Mouse (Mus musculus): ENCODE results near the gene Olfr790. TPM values are rescaled to one million over a fixed set of nuclear protein-coding genes. Genes with fewer than 3 reads are reported as not detected.

Gene Olfr790
- polyA plus RNA-seq (2014; fragmentation: Nextera tagmentation; extraction: Ambion mirVana): not detected in 2 replicates

DNA sequence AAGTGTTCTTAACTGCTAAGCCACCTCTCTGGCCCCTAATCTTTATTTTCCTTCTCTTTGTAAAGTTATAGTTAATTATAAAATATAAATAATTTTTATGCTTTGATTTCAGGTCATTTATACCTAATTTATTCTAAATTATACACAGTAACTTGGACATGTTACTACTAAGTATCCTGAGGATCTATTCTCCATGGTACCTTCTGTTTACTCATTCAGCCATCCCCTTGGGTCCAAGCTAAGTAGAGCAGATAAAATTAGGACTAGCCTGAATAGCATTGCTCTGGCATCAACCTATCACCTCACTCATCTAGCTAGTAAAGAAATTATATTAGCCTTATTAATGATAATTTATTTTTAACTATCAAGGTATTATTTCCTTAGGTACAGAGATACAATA is at the start of gene Olfr790:
Olfr790 (plus strand) TSS at position 301 of the 400 bp plus-strand sequence.
- no peaks in the 10 kb centered on the region for H3K9me3 ChIP-seq (replicated peaks; ENCODE audit: control insufficient read depth, low read length)
- H3K9ac ChIP-seq (ENCODE audit: low read depth, low read length): no peak within 1 kb of the TSS
- no peak within 1 kb of the TSS for H3K27ac ChIP-seq (ENCODE audit: low read depth, low read length)
- H3K4me1 ChIP-seq (ENCODE audit: control insufficient read depth, insufficient read depth, low read length): no peaks in the 10 kb centered on the region
- H3K27me3 ChIP-seq (ENCODE audit: control insufficient read depth, insufficient read depth, low read length): no peaks in the 10 kb centered on the region
- H3K36me3 ChIP-seq (ENCODE audit: control insufficient read depth, insufficient read depth, low read length): no peaks in the 10 kb centered on the region
- H3K4me2 ChIP-seq: no peak within 1 kb of the TSS
- H3K4me3 ChIP-seq (ENCODE audit: low read depth, low read length): no peak within 1 kb of the TSS
- no peak for ATAC-seq (replicated peaks; ENCODE audit: insufficient number of reproducible peaks, low FRiP score, low TSS enrichment)

DNA sequence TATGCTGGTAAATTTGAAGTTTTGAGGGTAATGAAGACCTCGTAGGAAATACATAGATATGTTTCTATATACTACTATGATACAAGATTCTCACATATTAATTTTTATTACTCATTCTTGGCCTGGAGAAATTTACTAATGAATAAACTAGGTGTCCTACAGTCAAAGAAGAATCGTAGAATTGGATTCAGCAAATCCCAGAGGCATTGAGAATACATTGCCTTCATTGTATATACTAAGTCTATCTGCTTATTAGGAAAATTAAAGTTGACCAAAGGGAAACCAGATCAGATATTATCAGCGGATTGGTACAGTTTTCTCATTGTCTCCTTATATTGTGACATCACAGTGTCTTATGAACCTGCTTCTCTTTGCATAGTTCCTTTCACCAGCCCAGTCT is 36.7 kb upstream of the Olfr790 start, which contains the start of gene Olfr787:
Olfr787 (plus strand) TSS at position 301 of the 400 bp plus-strand sequence.
- Histone ChIP-seq H3K4me2 (no peak within 1 kb of the TSS), H3K27me3 (ENCODE audit: control insufficient read depth, insufficient read depth, low read length) (no peaks in the 10 kb centered on the region), H3K4me3 (ENCODE audit: low read depth, low read length) (no peak within 1 kb of the TSS), H3K27ac (ENCODE audit: low read depth, low read length) (no peak within 1 kb of the TSS), H3K9me3 (replicated peaks; ENCODE audit: control insufficient read depth, low read length) (no peaks in the 10 kb centered on the region), H3K36me3 (ENCODE audit: control insufficient read depth, insufficient read depth, low read length) (no peaks in the 10 kb centered on the region), H3K4me1 (ENCODE audit: control insufficient read depth, insufficient read depth, low read length) (no peaks in the 10 kb centered on the region), H3K9ac (ENCODE audit: low read depth, low read length) (no peak within 1 kb of the TSS)
- no peak for ATAC-seq (replicated peaks; ENCODE audit: insufficient number of reproducible peaks, low FRiP score, low TSS enrichment)
- WGBS (ENCODE audit: insufficient replicate concordance): 69% methylated on average over 3 of the region's 3 CpGs

DNA sequence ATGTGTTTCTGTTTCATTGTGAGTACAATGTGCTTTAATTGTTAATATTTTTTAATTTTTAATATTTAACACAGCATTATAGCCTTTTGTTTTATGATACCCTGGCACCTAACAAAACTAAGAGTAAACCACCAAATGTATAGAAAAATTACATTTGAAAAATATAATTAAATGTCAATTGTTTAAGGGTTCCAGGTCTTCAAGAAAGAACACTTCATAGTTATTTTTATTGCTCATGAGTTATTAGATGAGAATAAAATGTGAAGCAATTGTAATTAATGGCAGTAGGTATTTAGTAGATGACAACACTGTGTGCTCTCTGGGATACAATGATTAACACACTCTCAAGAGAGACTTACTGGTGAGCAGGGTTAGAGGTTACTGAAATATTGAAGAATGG is 27.6 kb upstream of the Olfr790 start, which contains the start of gene Olfr788:
Olfr788 (plus strand) TSS at position 301 of the 400 bp plus-strand sequence.
- no peaks in the 10 kb centered on the region for H3K27me3 ChIP-seq (ENCODE audit: control insufficient read depth, insufficient read depth, low read length)
- H3K27ac ChIP-seq (ENCODE audit: low read depth, low read length): no peak within 1 kb of the TSS
- no peak for ATAC-seq (replicated peaks; ENCODE audit: insufficient number of reproducible peaks, low FRiP score, low TSS enrichment)
- no peak within 1 kb of the TSS for H3K4me3 ChIP-seq (ENCODE audit: low read depth, low read length)
- H3K9ac ChIP-seq (ENCODE audit: low read depth, low read length): no peak within 1 kb of the TSS
- no peaks in the 10 kb centered on the region for H3K4me1 ChIP-seq (ENCODE audit: control insufficient read depth, insufficient read depth, low read length)
- no peak within 1 kb of the TSS for H3K4me2 ChIP-seq
- no peaks in the 10 kb centered on the region for H3K36me3 ChIP-seq (ENCODE audit: control insufficient read depth, insufficient read depth, low read length)
- no peaks in the 10 kb centered on the region for H3K9me3 ChIP-seq (replicated peaks; ENCODE audit: control insufficient read depth, low read length)

DNA sequence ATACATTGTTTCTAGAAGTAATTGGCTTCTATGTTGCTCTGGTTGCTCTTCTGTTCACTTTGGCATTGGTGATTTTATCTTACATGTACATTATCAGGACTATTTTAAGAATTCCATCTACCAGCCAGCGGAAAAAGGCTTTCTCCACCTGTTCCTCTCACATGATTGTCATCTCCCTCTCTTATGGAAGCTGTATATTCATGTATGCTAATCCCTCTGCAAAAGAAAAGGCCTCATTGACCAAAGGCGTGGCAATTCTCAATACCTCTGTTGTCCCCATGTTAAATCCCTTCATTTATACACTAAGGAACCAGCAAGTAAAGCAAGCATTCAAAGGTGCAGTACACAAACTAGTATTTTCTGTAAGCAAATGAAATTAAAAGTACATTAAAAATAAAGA is 25.0 kb upstream of the Olfr790 start:
- Histone ChIP-seq H3K4me1 (ENCODE audit: control insufficient read depth, insufficient read depth, low read length) (no peaks in the 10 kb centered on the region), H3K4me2 (no peak overlapping the region), H3K36me3 (ENCODE audit: control insufficient read depth, insufficient read depth, low read length) (no peaks in the 10 kb centered on the region), H3K4me3 (ENCODE audit: low read depth, low read length) (no peak overlapping the region), H3K27ac (ENCODE audit: low read depth, low read length) (no peak overlapping the region), H3K27me3 (ENCODE audit: control insufficient read depth, insufficient read depth, low read length) (no peaks in the 10 kb centered on the region), H3K9me3 (replicated peaks; ENCODE audit: control insufficient read depth, low read length) (no peaks in the 10 kb centered on the region), H3K9ac (ENCODE audit: low read depth, low read length) (no peak overlapping the region)
- no peak for ATAC-seq (replicated peaks; ENCODE audit: insufficient number of reproducible peaks, low FRiP score, low TSS enrichment)
- 54% methylated on average over 2 of the region's 2 CpGs for WGBS (ENCODE audit: insufficient replicate concordance)

DNA sequence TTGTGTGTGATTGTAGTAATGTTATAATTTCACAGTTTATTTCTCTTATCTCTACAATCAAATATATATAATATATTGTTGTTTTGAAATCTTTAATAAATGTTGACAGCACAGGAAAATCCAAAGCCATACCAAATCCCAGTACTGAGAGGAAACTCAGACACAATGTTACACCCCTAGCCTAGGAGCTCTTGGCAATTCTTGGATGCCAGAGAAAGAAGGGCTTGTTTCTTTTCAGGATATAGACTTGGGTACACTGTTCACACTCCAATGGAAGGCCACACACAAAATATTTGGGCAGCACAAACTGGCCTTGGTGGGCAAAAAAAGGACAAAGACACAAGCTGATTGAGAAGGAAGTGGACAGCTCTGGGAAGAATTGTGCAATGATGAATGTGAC is 24.6 kb upstream of the Olfr790 start:
- Histone ChIP-seq H3K9me3 (replicated peaks; ENCODE audit: control insufficient read depth, low read length) (no peaks in the 10 kb centered on the region), H3K4me2 (no peak overlapping the region), H3K27ac (ENCODE audit: low read depth, low read length) (no peak overlapping the region), H3K4me3 (ENCODE audit: low read depth, low read length) (no peak overlapping the region), H3K36me3 (ENCODE audit: control insufficient read depth, insufficient read depth, low read length) (no peaks in the 10 kb centered on the region), H3K27me3 (ENCODE audit: control insufficient read depth, insufficient read depth, low read length) (no peaks in the 10 kb centered on the region), H3K4me1 (ENCODE audit: control insufficient read depth, insufficient read depth, low read length) (no peaks in the 10 kb centered on the region), H3K9ac (ENCODE audit: low read depth, low read length) (no peak overlapping the region)
- no peak for ATAC-seq (replicated peaks; ENCODE audit: insufficient number of reproducible peaks, low FRiP score, low TSS enrichment)

DNA sequence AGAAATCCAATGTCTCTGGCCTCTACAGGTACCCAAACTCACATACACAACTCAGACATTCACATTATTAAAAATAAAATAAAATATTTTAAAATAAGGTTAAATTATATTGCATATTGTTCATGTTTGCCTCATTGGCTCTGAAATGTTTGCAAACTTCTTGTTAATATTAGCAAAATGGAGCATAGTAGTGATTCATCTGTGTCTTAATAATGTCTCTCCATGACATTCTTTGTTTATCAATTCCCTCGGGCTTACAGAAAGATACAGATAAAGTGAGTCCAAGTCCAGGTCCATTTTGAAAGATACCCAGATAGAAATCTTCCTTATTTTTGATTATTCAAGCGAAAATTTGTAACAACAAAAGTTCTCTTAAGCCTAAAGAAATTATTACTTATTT is 13.8 kb upstream of the Olfr790 start, which contains the start of gene Olfr789:
Olfr789 (plus strand) TSS at position 301 of the 400 bp plus-strand sequence.
- Histone ChIP-seq H3K4me2 (no peak within 1 kb of the TSS), H3K27me3 (ENCODE audit: control insufficient read depth, insufficient read depth, low read length) (no peaks in the 10 kb centered on the region), H3K36me3 (ENCODE audit: control insufficient read depth, insufficient read depth, low read length) (no peaks in the 10 kb centered on the region), H3K4me1 (ENCODE audit: control insufficient read depth, insufficient read depth, low read length) (no peaks in the 10 kb centered on the region), H3K27ac (ENCODE audit: low read depth, low read length) (no peak within 1 kb of the TSS), H3K9ac (ENCODE audit: low read depth, low read length) (no peak within 1 kb of the TSS), H3K4me3 (ENCODE audit: low read depth, low read length) (no peak within 1 kb of the TSS), H3K9me3 (replicated peaks; ENCODE audit: control insufficient read depth, low read length) (no peaks in the 10 kb centered on the region)
- ATAC-seq (replicated peaks; ENCODE audit: insufficient number of reproducible peaks, low FRiP score, low TSS enrichment): no peak
- WGBS (ENCODE audit: insufficient replicate concordance): 48% methylated on average over 2 of the region's 2 CpGs

DNA sequence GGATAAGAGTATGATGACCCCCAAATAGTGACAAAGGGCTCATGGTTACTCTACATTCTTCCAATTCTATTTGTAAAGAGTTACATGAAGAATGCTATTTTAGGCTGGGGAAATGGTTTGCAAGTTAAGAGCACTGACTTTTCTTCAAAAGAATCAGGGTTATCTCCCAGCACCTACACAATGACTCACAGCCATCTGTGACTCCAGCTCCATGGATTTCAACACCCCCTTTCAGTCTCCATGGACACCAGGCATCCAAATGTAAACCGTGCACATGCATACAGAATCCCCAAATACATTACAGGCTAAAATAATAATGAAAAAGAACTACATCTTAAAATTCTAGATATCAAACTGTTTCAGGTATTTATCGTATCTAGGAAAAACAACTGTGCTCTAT is 8.2 kb upstream of the Olfr790 start:
- ATAC-seq (replicated peaks; ENCODE audit: insufficient number of reproducible peaks, low FRiP score, low TSS enrichment): no peak
- WGBS (ENCODE audit: insufficient replicate concordance): 66% methylated on average over 2 of the region's 2 CpGs

DNA sequence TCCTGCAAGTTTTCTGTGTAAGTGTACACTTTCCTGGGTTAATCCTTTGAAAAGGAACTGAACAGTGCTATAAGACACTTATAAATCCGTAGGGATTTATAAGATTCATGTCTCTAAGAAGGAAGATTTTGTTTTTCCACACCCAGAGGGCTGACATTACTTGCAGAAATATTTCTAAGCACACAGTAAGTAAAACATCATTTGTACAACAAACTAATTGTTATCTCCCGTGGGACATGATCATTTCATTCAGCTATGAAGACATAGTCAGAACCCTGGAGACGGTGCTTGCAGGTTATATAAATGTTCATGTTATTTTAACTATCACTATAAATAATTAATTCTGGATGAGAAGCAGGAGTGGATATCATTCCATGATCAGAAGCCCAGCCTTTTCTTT is 23.2 kb downstream of the Olfr790 start, which contains the start of gene Olfr791:
Olfr791 (plus strand) TSS at position 301 of the 400 bp plus-strand sequence.
- 58% methylated on average over 3 of the region's 3 CpGs for WGBS (ENCODE audit: insufficient replicate concordance)
- Histone ChIP-seq H3K9me3 (replicated peaks; ENCODE audit: control insufficient read depth, low read length) (no peaks in the 10 kb centered on the region), H3K9ac (ENCODE audit: low read depth, low read length) (no peak within 1 kb of the TSS), H3K4me1 (ENCODE audit: control insufficient read depth, insufficient read depth, low read length) (no peaks in the 10 kb centered on the region), H3K36me3 (ENCODE audit: control insufficient read depth, insufficient read depth, low read length) (no peaks in the 10 kb centered on the region), H3K4me3 (ENCODE audit: low read depth, low read length) (no peak within 1 kb of the TSS), H3K4me2 (no peak within 1 kb of the TSS), H3K27ac (ENCODE audit: low read depth, low read length) (no peak within 1 kb of the TSS), H3K27me3 (ENCODE audit: control insufficient read depth, insufficient read depth, low read length) (no peaks in the 10 kb centered on the region)
- no peak for ATAC-seq (replicated peaks; ENCODE audit: insufficient number of reproducible peaks, low FRiP score, low TSS enrichment)

More for the DNA sequence above, 8.2 kb upstream of the Olfr790 start:
- Histone ChIP-seq H3K4me1 (ENCODE audit: control insufficient read depth, insufficient read depth, low read length) (no peaks in the 10 kb centered on the region), H3K4me3 (ENCODE audit: low read depth, low read length) (no peak overlapping the region), H3K27me3 (ENCODE audit: control insufficient read depth, insufficient read depth, low read length) (no peaks in the 10 kb centered on the region), H3K27ac (ENCODE audit: low read depth, low read length) (no peak overlapping the region), H3K4me2 (no peak overlapping the region), H3K9me3 (replicated peaks; ENCODE audit: control insufficient read depth, low read length) (no peaks in the 10 kb centered on the region), H3K36me3 (ENCODE audit: control insufficient read depth, insufficient read depth, low read length) (no peaks in the 10 kb centered on the region), H3K9ac (ENCODE audit: low read depth, low read length) (no peak overlapping the region)

DNA sequence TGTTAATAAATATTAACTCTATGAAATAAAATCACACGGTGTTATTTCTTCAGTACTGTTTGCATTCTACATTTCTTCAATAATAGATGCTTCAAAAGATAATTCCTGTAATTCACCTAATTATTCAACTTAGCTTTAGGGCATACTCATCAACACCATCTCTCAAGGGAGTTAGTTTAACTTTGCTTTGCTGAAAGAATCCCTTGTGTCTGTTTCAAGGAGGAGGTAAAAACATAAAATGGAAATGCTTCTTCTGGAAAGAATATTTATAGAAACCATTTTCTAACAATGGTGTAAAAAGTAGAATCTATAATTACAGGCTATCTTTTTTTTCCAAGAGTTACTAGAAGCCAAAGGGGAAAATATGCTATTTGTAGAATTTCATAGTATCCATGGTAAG is 40.6 kb downstream of the Olfr790 start, which contains the start of gene Olfr792:
Olfr792 (plus strand) TSS at position 301 of the 400 bp plus-strand sequence.
- 0 out of 2 replicates have a peak, but pooled peaks cover 2% of the 10 kb centered on the region for H3K9me3 ChIP-seq (replicated peaks; ENCODE audit: control insufficient read depth, low read length)
- no peak within 1 kb of the TSS for H3K9ac ChIP-seq (ENCODE audit: low read depth, low read length)
- H3K27me3 ChIP-seq (ENCODE audit: control insufficient read depth, insufficient read depth, low read length): no peaks in the 10 kb centered on the region
- no peaks in the 10 kb centered on the region for H3K36me3 ChIP-seq (ENCODE audit: control insufficient read depth, insufficient read depth, low read length)
- H3K4me2 ChIP-seq: no peak within 1 kb of the TSS
- H3K4me3 ChIP-seq (ENCODE audit: low read depth, low read length): no peak within 1 kb of the TSS
- no peak within 1 kb of the TSS for H3K27ac ChIP-seq (ENCODE audit: low read depth, low read length)
- no peaks in the 10 kb centered on the region for H3K4me1 ChIP-seq (ENCODE audit: control insufficient read depth, insufficient read depth, low read length)
- 75% methylated on average over 1 of the region's 1 CpGs for WGBS (ENCODE audit: insufficient replicate concordance)
- no peak for ATAC-seq (replicated peaks; ENCODE audit: insufficient number of reproducible peaks, low FRiP score, low TSS enrichment)
